Mouse (Mus musculus) ES-CJ7 (cell line): ENCODE data around the gene Epb41l3.
A peak's percentile ranks its signal among the peaks of the same experiment; 100 is the strongest.
"Not testable (repeated sequence)": the region's sequence is repeated elsewhere in the genome, so short reads cannot be mapped to it uniquely, and the experiment has no call there.

Experiments used
- DNase-seq: peaks from one replicate; pipeline ENCODE4 v3.0.0; 2011; ENCODE audit warnings: low read depth, low spot score

The Epb41l3 gene

DNA sequence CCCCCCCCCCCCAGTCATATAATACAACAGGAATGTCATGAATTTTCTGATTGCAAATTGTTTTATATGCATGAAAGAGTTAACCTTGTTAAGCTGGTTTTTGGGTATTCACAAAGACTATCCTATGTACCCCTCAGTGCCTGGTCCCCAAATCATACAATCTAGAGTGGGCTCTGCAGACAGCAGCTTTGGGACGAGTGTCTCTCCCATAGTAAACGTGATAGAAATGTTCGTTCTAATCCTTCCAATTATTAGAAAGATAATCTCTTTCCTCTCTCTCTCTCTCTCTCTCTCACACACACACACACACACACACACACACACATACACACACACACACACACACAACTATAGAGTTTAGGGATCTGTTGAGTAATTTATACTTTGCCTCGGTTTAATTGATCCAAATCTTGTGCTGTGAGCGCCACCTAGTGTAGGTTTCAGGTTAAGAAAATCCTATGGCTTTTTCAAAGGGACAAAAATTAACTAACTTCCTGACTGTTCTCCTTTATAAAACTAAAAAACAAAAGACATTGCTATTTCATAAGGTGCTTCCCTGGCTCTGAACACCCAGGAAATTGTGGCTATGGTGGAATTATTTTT lies 30.4 kb downstream of the Epb41l3 start:
- peak; percentile 39 for DNase-seq

DNA sequence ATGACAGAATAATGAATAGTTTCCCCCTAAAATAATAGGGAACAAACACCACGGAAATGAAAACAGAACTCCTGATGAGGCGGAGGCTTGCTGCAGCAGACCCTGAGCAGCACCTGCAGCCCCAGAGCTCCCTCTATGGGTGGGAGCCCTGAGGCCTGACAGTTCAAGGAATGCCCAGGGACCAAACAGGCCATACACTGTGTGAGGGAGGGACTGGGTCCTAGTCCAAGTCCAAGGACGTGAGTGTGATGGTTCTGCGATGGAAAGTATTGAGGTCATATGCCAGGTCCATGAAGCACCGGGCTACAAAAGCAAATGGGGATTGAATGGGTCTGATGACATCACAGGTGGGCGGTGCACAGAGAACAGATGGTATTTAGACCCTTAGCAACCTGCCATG lies 33.7 kb downstream of the Epb41l3 start:
- DNase-seq = peak; percentile 17

GRCm38 (mm10) chr17:69112232-69112631 lies 36.7 kb downstream of the Epb41l3 start:
- DNase-seq = no peak

- no peak for DNase-seq
Measured at GRCm38 (mm10) chr17:69119183-69119582, 43.7 kb downstream of the Epb41l3 start.

- peak; percentile 38 for DNase-seq
Measured at GRCm38 (mm10) chr17:69120533-69121358, 45.3 kb downstream of the Epb41l3 start.

GRCm38 (mm10) chr17:69122403-69122802 lies 46.9 kb downstream of the Epb41l3 start:
- not testable (repeated sequence) for DNase-seq

DNA sequence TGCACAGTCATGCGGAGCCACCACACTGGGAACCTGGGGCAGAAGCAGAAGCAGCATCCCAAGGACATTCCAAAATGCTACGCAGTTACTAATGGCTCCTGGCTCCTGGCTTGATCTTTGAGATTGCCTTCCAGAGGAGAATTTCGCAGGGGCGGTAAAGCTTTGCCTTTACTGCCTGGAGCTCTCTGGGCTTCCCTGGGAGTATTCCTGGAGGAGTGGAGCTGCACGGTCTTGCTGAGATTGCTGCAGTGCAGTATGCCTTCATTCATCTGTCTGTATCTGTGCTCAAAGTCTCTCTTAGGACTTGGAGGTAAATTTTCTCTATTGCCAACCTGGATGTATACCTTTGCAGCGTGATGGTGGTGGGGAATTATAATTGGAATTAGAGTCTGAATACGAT lies 52.0 kb downstream of the Epb41l3 start:
- DNase-seq = no peak

- no peak for DNase-seq
Measured at GRCm38 (mm10) chr17:69127981-69128380, 52.5 kb downstream of the Epb41l3 start.

GRCm38 (mm10) chr17:69129434-69129833 lies 54.0 kb downstream of the Epb41l3 start:
- DNase-seq = no peak

- no peak for DNase-seq
Measured at GRCm38 (mm10) chr17:69143017-69143416, 67.5 kb downstream of the Epb41l3 start.

DNA sequence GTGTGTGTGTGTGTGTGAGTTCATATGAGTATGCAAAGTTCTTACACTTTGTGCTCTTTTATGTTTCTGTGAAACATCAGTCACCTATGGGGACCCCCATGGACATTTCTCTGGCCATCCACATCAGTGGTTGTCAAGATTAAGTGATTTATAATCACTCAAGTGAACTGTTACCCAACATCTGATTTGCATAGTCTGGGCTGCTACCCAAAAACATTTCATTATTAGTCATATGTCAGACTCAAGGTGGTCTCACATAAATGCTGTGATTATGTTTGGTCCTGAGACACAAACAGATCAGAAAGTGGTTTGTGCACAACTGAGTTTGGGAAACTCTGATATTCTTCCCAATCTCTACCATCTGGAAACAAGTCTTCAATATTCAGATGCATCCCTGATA lies 75.3 kb downstream of the Epb41l3 start:
- DNase-seq = no peak

DNA sequence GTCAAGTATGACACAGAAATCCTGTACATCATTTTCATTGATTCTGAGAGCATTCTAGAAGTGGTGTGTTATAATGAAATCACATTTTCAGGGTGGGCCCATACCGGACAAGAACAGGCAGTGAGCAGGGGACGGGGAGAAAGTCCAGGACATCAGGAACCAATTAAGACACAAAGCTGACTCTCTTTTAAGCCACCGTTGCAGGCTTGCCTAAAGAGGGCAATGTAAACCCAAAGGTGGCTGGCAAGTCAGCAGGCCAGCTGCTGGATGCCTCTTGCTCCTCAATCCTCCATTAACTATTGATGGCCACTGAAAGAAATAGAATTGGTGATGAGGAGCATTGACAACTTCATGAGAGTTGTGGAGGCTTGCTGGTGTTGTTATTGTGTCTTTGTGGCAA lies 75.8 kb downstream of the Epb41l3 start:
- DNase-seq = no peak

DNA sequence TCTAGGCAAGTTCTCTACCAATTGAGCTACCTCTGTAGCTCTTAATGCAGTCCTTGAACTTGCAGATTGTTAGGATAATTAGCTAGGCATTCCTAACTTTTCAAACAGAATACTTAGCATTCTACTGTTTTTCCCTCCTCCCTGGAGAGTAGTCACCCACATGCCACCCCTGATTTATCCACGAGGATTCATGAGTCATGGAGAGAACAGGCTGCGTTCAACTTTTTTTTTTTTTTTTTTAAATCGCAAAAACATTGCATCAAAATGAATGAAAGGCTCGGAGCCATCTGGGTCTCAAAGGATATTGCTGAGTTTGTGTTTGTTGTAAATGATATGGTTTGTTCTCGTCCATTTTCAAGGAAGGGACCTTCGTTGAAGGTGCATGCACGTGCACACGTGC lies 79.6 kb downstream of the Epb41l3 start:
- DNase-seq = no peak

DNA sequence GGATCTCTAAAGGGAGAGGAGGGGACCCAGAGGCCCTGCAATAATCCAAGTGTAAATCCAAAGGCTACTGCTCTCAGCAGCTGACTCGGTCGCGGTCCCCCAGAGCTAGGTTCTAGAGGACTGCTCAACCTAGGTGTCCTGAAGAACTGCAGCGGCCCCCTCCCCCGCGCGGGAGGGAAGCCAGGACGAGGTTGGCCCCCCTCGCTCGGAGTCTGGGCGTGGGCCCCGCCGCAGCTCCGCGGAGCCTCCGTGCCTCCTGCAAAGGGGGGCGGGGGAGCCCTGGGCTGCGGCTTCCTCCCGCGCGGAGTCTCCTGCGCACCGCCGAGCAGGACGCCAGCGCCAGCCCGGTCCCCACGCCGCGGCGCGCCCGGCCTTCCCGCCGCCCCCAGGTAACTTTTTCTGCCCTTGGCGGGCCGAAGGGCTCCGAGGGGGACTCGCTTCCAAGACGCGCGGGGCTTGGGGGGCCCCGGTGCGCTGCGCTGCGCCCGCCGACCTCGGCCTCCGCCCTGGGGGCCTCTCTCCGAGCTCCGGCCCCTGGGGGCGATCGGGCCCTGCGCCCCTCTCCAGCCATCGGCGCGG lies 81.1 kb downstream of the Epb41l3 start:
- DNase-seq = peak; percentile 27

DNA sequence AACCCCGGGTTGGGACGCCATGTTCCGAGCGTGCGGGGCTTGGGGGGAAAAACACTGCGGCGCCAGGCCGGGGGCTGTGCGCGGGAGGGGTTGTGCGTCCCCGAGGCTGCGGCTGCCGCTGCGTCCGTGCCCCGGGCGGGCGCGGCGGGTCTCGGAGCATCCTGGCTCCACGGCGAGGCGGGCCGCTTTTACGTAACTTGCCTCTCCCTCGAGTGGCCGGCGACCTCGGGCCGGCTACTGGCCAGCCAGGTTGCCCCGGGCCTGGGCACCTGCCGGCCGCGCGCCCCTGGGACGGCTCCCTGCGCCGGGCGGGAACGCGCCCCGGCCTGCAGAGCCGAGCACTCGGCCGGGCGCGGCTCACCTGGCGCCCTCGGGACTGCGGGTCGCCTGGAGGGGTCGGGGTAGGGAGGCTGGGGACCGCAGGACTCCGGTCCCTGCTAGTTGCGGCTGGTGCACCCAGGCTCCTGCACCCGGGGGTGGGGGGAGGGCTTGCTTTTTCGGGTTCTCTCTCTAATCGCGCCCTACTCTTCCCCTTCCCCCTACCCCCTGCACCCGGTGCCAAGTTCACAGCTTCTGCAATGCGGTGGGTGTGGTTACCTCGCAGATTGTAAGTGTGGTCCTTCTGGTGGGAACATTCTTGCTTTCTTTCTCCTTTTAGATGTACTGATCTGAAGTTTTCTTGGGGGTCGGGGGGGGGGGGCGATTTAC lies 81.8 kb downstream of the Epb41l3 start:
- DNase-seq = peak; percentile 26

DNA sequence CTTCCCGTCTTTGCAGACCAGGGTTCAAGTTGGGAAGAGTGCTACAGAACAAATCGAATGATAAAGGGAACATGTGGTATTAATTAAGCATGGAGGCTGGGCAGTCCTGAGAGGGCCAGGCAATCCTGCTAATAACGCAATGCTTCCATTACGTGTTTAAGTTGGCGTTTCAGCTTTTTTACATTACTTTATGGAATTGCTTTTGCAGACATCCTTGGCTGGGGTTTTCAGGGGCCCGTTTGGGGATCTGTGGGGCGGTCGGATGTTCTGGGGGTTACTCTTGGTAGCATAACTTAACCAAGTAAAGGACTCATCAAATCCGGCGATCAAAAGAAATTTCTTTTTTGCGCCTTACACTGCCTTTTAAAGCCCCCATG lies 82.3 kb downstream of the Epb41l3 start:
- DNase-seq = no peak

DNA sequence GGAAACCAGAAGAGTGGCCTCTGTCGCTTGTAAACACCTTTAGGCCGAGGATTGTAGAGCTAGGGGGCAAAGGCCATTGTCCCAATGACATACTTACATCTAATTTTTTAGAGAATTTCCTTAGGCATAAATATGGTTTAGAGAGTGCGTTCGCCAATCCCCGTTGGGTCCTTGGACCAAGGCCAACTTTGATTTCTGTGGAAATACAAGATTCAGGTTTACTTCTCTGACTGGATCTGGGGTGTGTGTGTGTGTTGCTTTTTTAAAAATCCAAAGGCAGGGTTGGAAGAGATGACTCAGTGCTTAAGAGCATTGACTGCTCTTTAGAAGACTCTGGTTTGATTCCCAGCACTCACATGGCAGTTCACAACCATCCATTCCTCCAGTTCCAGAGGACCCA lies 83.2 kb downstream of the Epb41l3 start:
- DNase-seq = no peak

- DNase-seq = no peak
Measured at GRCm38 (mm10) chr17:69162731-69163130, 87.2 kb downstream of the Epb41l3 start.

GRCm38 (mm10) chr17:69176949-69177501 lies 101.5 kb downstream of the Epb41l3 start:
- no peak for DNase-seq

- no peak for DNase-seq
Measured at GRCm38 (mm10) chr17:69177954-69178353, 102.5 kb downstream of the Epb41l3 start.

DNA sequence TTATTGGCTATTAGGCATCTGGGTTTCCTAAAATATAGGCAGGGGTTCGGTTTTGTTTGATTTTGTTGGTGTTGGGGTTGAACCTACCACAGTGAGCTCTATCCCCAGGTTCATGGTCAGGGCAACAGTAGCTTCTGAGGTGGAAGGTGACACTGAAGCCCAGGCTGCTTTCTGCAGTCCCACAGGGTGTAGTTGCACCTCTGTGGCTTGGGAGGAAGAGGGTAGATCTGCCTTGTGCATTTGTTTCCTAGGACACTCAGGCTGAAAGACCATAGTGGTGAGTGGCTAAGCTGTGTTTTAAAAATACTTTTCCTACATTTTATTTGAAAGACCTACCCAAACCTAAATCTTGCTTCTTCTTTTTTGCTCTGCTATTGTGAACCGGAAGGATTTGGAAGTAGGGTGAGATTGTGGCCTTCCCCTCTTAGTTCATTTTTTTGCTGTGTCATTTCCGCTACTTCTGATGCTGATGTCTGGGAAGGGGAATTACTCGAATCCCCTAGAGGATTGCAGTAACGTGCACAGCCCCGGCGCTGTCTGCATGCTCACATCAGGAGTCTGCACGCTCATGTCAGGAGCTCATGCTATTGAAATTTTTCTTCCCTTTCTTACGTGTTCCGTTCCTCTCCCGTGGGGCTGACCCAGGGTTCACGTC lies 105.5 kb downstream of the Epb41l3 start:
- DNase-seq = no peak
